Mouse (Mus musculus) right cerebral cortex, postnatal 4 days (tissue): ENCODE measurements around the gene Spsb1.

Source experiments
- DNase-seq: peaks from one replicate; pipeline ENCODE4 v3.0.0-alpha.2; 2022

Gene Spsb1

GRCm38 (mm10) chr4:149910558-149910957 lies 44.3 kb downstream of the Spsb1 start:
- no peak for DNase-seq

GRCm38 (mm10) chr4:149909551-149909950 lies 45.3 kb downstream of the Spsb1 start:
- DNase-seq, result no peak

DNA sequence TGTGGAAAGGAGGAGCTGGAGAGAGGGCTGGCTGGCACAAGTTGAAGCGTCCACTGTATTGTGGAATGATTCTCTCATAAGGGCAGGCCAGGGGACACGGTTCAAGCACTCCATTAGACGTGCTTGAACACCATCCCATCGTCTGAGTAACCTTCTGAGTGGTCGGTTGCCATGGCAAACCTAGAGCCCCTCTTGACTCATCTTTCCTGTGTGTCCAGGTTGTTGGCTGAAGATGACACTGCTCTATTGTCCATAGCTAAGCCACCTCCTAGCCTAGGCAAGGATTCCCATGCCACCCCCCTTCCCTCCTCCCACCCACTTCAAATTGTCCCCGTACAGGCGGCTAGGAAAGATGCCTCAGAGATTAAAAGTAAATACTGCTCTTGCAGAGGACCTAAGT lies 45.9 kb downstream of the Spsb1 start:
- no peak for DNase-seq

GRCm38 (mm10) chr4:149907656-149908055 lies 47.2 kb downstream of the Spsb1 start:
- no peak for DNase-seq

- DNase-seq, result no peak
These were observed 47.9 kb downstream of the Spsb1 start for GRCm38 (mm10) chr4:149906921-149907320.

GRCm38 (mm10) chr4:149905302-149905974 lies 49.4 kb downstream of the Spsb1 start:
- no peak for DNase-seq

- no peak for DNase-seq
These were observed 51.8 kb downstream of the Spsb1 start for GRCm38 (mm10) chr4:149903026-149903425.

DNA sequence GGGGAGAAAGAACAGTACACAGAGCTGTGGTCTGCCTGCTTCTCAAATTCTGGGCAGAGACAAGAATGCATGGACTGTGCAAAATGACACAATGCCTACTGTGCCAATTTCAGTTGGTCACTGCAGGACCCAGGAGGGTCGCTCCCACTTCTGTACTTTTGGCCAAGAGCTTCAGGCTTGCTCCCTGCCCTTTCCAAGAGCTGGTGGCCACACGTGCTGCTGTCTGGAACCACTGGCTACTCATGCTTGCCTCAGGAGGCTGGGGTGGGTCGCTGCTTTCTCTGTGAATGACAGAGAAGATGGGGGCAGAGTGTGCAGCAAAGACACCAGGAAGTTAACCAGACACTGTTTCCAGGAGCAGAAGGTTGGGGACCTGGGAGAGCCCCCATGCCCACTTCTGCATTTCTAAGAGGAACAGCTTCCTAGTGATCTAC lies 53.5 kb downstream of the Spsb1 start:
- DNase-seq, result no peak

- no peak for DNase-seq
These were observed 57.1 kb downstream of the Spsb1 start for GRCm38 (mm10) chr4:149897661-149898260.

DNA sequence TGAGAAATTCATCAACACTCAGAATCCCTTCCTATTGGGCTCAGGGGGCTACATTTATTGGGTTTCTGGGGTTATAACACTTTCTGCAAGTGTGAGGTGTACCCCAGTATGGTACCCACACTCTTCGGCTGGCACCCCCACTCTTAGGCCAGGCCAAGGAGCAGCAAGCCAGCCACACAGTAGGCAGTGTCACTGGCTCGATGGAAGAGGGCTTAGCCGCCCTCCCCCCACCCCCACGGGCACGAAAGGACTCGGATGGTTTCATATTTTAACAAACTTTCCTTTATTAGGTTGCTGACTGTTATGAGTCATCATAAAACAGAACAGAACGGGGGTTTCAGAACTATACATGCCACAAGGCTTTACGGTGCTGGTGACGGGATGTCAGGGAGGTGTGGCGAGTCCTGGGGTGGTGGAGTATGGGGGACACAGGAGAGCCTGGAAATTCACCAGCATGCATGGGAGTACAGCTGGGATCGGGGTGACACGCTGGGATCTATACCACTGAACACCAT lies 58.8 kb downstream of the Spsb1 start:
- DNase-seq, result no peak

GRCm38 (mm10) chr4:149895226-149895625 lies 59.6 kb downstream of the Spsb1 start:
- DNase-seq, result no peak

GRCm38 (mm10) chr4:149894300-149894699 lies 60.5 kb downstream of the Spsb1 start:
- DNase-seq, result no peak

- no peak for DNase-seq
These were observed 61.2 kb downstream of the Spsb1 start for GRCm38 (mm10) chr4:149893611-149894151.

GRCm38 (mm10) chr4:149891172-149891960 lies 63.5 kb downstream of the Spsb1 start:
- no peak for DNase-seq

- DNase-seq, result no peak
These were observed 64.3 kb downstream of the Spsb1 start for GRCm38 (mm10) chr4:149890551-149890950.

GRCm38 (mm10) chr4:149889851-149890250 lies 65.0 kb downstream of the Spsb1 start:
- DNase-seq, result no peak

DNA sequence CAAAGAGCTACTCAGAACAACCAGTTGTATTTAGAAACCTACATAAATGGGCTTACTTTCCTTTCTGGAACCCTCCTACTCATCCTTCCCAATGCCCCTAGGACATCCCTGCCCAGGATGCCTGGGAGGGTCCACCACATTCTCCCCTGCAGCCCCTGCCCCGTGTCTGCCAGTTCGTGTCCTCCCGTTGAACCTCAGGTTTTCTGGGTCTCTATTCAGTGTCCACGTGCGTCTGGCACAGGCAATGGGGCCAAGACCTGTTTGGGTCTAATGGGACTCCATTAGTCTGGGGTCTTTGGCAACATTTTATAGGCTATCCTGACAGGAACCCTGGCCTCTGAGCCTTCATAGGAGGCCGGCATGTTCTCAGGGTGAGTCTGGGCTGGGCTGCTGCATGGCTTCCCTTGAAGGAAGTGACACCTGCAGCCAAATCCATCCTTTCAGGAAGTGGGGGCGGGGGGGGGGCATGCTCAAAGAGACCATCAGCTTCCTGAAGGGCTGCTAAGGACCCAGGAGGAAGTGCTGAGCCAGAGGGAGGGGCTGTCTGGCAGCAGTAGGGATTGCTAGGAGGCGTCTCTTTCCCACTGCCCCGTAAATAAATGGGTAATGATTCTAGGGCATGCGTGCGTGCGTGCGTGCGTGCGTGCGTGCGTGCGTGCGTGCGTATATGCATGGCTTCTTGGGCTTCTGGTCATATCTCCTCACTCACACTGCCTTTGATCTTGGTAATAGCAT lies 65.9 kb downstream of the Spsb1 start:
- no peak for DNase-seq

DNA sequence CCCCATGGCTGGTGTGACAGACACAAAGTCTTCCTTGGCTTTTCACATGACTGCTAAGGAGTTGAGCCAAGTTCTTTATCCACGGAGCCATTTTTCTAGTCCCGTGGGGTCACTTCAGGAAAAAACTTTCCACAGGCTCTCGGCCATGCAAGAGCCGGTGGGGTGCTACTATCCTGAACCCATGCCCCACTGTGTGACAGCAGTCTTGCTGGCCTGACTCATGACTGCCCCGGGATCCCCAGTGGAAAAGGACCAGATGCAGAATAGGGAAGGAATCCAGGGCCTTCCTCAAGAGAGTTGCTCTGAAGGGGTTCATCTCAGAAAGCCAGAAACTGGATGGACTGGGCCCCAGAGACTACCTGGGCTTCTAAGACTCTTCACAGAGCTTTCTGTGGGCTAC lies 66.7 kb downstream of the Spsb1 start:
- no peak for DNase-seq

DNA sequence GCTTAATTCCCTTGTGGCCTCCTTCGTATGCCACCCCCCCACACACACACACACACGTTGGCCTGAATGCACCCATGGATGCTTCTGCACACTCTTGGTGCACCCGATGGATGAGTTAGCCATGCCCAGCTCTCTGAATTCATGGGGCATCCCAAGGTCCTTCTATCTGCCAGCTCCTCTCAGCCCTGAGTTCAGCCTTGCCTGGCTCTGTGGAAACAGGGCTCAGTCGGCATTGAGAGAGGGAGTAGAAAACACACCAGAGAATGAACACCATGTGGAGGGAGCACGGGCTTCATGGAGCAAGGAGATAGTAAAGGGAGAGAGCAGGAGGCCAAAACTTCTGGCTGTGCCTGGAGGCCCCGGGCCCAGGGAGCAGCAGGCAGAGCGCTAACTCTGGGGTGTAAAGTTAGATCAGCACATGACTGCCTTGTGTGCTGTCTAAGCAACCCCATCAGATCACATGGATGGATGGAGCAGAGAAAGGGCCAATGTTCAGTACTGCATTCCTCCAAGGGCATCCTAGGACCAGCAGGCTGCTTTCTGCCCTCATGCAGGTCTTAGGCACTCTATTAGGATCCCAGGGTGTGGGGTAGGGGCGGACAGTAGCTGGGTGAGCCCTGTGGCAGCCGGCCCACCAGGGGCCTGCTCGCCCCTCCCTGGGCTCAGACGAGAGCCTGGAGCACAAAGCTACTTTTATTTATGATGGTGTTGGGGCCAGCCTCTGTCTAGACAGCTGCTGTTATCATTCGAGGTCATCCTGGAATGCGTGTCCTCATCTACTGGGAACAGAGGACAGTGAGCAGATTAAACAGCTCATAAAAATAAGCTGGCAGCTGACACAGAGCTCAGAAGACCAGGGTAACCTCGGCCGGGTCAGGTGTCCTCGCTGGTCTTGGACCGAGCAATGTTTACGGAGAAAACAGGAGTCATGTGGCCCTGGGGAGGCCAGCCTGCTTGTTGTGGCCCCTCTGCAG lies 68.3 kb downstream of the Spsb1 start:
- DNase-seq, result no peak

GRCm38 (mm10) chr4:149883990-149884389 lies 70.9 kb downstream of the Spsb1 start:
- DNase-seq, result no peak

DNA sequence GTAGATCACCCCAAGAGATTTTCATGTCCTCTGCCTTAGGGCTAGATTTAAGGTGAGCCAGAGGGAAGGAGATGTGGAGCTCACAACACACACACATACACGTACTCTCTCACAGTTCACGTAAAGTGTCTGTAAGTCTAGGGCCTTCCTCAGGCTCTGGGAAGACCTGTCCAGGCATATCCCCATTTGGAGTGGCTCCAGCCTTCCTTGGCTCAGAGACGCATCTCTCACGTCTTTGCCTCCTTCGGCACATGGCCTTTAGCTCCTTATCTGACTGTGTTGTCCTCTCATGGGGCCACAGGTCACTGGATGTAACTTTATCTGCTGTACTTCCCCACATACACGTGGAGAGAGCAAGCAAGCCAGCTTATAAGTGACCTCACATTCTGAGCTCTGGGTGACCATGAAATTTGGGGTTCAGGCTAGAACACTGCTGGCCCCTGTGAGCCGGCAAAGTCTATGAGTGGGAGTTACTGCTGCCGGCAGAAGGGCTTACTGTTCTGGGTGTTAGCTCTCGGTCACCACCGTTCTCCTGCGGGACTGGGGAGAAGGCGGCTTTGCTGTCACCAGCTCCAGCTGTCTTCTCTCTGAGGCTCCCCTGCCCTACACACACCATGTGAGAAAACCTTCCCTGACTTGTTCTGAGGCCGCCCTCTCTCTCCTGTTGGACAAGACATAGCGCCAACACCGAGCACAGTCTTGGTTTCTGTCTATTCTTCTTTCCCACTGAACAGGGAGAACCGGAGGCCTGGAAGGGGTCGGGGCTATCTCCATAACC lies 72.5 kb downstream of the Spsb1 start:
- no peak for DNase-seq
